Mouse (Mus musculus): ENCODE data around the gene Sept1.
"Not testable (repeated sequence)": the region's sequence is repeated elsewhere in the genome, so short reads cannot be mapped to it uniquely, and the experiment has no call there.

- not testable (repeated sequence) for TF ChIP-seq CTCF (IDR thresholded peaks at IDR 0.05; ENCODE audit: extremely low read depth, insufficient read depth, insufficient read length, insufficient replicate concordance); POLR2A (IDR thresholded peaks at IDR 0.05; ENCODE audit: low read depth, low read length)
Observed at GRCm38 (mm10) chr7:127181724-127182123, 51.2 kb downstream of the Sept1 start.

Measured in spleen, adult 2 months (tissue).